Mouse (Mus musculus): ENCODE results near the gene Taf10. TPM values are rescaled to one million over a fixed set of nuclear protein-coding genes. Genes with fewer than 3 reads are reported as not detected.

Gene Taf10
- total RNA-seq, 2 experiments from 2014 or later = 110 to 111 TPM

DNA sequence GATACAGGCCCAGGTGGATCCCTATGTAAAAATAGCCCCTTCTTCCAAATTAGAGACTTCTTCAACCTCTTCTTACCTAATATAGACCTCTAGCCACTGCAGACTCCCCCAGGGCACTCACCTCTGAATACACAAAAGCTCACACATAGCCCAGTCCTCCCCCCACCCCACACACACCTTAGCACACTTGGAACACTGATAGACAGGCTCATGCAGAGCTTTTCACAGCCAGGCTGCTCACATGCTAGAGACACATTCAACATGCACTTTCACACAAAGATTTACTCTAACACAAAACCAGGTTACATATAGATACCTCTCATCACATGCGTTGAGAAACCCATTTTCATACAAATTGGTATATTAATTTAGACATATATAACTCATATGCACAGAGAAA lies 33.2 kb upstream of the Taf10 start:
- Histone ChIP-seq H3K4me3 (no peak overlapping the region), H3K27ac (no peak overlapping the region)
- DNase-seq (ENCODE audit: extremely low spot score in 1 of 2, low spot score in 2 of 2) = no peak
- TF ChIP-seq CTCF (IDR thresholded peaks at IDR 0.05) = no peak
- intact Hi-C loops (cut with DNase I) = no loop called here

GRCm38 (mm10) chr7:105776026-105776425 lies 31.9 kb upstream of the Taf10 start:
- H3K4me3 ChIP-seq = no peak overlapping the region
- DNase-seq (ENCODE audit: extremely low spot score in 1 of 2, low spot score in 2 of 2) = no peak
- H3K27ac ChIP-seq = no peak overlapping the region
- TF ChIP-seq CTCF (IDR thresholded peaks at IDR 0.05) = no peak
- intact Hi-C loops (cut with DNase I) = no loop called here

DNA sequence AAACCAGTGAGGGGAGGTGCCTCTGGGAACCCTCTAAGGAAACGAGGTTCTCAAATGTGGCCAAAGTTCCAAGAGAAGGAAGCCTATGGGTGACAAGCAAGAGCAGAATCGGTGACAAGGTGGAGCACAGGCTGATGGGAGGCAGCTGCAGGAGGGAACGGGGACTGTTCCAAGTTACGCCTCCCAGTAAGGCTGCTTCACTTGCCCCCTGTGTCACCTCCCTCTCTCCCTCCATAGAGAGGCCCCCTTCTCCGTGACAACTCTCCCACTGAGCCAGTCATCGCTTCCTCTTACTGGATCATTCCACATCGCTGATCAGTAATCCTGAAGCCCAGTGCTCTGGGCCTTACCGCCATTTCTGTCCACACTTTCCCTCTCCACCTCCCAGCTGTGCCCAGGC lies 30.5 kb upstream of the Taf10 start:
- Histone ChIP-seq H3K4me3 (no peak overlapping the region), H3K27ac (no peak overlapping the region)
- intact Hi-C loops (cut with DNase I) = no loop called here
- TF ChIP-seq CTCF (IDR thresholded peaks at IDR 0.05) = no peak
- DNase-seq (ENCODE audit: extremely low spot score in 1 of 2, low spot score in 2 of 2) = no peak

GRCm38 (mm10) chr7:105773041-105773440 lies 28.9 kb upstream of the Taf10 start:
- Histone ChIP-seq H3K4me3 (no peak overlapping the region), H3K27ac (no peak overlapping the region)
- intact Hi-C loops (cut with DNase I) = no loop called here
- no peak for TF ChIP-seq CTCF (IDR thresholded peaks at IDR 0.05)
- DNase-seq (ENCODE audit: extremely low spot score in 1 of 2, low spot score in 2 of 2) = no peak

GRCm38 (mm10) chr7:105772331-105772730 lies 28.2 kb upstream of the Taf10 start:
- no peak for DNase-seq (ENCODE audit: extremely low spot score in 1 of 2, low spot score in 2 of 2)
- intact Hi-C loops (cut with DNase I) = no loop called here
- Histone ChIP-seq H3K27ac (no peak overlapping the region), H3K4me3 (no peak overlapping the region)
- no peak for TF ChIP-seq CTCF (IDR thresholded peaks at IDR 0.05)

DNA sequence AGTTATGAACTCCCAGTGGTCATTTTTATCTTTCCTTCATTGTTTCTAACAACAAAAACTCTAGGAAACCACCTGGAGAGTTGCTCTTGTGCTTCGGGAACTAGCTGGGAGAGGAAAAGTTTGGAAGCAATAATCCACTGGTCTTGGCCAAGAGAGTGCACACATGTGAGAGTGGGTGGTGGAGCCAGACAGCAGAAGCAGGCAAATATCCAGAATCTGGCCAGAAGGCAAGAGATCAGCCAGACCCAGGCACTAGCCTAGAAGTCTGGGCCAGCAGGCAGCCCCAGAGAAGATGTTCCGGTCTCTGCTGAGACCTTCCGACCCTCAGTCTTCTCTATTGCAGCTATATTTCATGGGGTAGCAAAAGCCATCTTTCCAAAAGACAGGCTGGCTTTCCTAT lies 25.8 kb upstream of the Taf10 start:
- intact Hi-C loops (cut with DNase I) = no loop called here
- no peak for TF ChIP-seq CTCF (IDR thresholded peaks at IDR 0.05)

GRCm38 (mm10) chr7:105767729-105768165 lies 23.6 kb upstream of the Taf10 start:
- Histone ChIP-seq H3K4me3 (no peak overlapping the region), H3K27ac (no peak overlapping the region)
- intact Hi-C loops (cut with DNase I) = no loop called here
- DNase-seq (ENCODE audit: extremely low spot score in 1 of 2, low spot score in 2 of 2) = no peak
- TF ChIP-seq CTCF (IDR thresholded peaks at IDR 0.05) = no peak

More for the DNA sequence above, 25.8 kb upstream of the Taf10 start:
- Histone ChIP-seq H3K4me3 (no peak overlapping the region), H3K27ac (no peak overlapping the region)
- no peak for DNase-seq (ENCODE audit: extremely low spot score in 1 of 2, low spot score in 2 of 2)

GRCm38 (mm10) chr7:105764331-105764730 lies 20.2 kb upstream of the Taf10 start:
- no peak for TF ChIP-seq CTCF (IDR thresholded peaks at IDR 0.05)
- Histone ChIP-seq H3K4me3 (no peak overlapping the region), H3K27ac (no peak overlapping the region)
- DNase-seq (ENCODE audit: extremely low spot score in 1 of 2, low spot score in 2 of 2) = no peak
- intact Hi-C loops (cut with DNase I) = no loop called here

DNA sequence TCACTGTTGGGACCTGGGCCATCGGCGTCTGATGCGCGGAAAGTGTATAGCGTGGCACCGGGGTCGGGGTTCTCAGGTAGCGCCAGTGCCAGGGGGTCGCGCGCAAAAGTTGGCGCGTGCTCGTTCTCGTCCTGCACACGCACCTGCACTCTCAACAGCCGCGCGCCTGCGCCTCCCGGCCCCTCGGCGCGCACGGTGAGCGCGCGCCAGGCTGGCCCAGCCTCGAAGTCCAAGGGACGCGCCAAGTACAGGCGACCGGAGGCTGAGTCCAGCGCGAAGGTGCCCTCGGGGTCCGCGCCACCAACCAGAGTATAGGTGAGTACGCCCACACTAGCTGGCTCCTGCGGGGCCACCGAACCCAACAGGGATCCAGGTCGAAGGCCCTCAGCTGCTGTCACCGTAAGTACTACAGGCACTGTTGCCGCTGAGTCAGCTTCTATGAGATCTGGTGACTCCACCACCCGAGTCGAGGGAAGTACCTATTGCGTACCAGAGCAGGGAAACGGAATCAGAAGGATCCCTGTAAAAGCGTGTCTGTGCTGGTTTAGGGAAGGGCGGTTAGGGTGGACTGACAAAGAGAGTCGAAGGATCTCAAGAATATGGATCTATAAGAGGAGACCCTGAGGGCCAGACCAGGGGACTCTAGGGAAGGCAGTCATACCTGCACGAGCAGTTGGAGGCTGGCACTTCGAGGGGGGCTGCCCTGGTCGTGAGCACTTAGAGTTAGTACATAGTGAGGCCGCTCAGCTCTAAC lies 18.5 kb upstream of the Taf10 start:
- Histone ChIP-seq H3K4me3 (peak overlapping the region; percentile 39), H3K27ac (no peak overlapping the region)

DNA sequence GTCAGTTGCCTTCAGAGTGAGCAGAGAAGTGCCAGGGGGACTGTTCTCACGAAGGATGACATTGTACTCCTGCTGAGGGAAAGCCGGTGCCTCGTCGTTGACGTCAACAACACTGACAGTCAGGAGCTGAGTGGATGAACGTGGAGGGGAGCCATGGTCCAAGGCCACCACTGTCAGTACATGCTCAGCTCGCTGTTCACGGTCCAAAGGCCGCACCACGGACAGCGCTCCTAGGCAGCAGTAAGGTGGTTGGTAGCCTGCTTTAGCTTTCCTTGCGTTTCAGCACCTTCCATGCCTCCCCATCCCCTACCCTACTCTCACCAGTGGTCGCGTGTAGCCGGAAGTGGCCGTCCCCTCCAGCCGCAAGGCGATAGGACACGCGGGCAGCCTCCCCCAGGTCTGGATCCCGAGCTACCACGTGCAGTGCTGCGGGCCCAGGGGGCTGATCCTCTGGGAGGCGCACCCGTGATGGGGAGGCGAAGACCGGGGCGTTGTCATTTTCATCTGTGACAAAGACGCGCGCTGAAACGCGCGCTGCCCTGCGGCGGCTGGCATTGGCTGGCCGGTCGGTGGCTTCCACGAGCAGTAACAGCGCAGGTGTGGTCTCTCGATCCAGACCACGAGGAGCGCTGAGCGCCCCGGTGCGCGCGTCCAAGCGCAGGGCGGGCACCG lies 17.8 kb upstream of the Taf10 start:
- DNase-seq (ENCODE audit: extremely low spot score in 1 of 2, low spot score in 2 of 2) = no peak
- H3K27ac ChIP-seq = no peak overlapping the region
- TF ChIP-seq CTCF (IDR thresholded peaks at IDR 0.05) = no peak
- peak overlapping the region; percentile 39 for H3K4me3 ChIP-seq
- intact Hi-C loops (cut with DNase I) = no loop called here

More for the DNA sequence above, 18.5 kb upstream of the Taf10 start:
- intact Hi-C loops (cut with DNase I) = no loop called here
- no peak for TF ChIP-seq CTCF (IDR thresholded peaks at IDR 0.05)
- no peak for DNase-seq (ENCODE audit: extremely low spot score in 1 of 2, low spot score in 2 of 2)

- no peak overlapping the region for H3K27ac ChIP-seq
- TF ChIP-seq CTCF (IDR thresholded peaks at IDR 0.05) = no peak
- DNase-seq (ENCODE audit: extremely low spot score in 1 of 2, low spot score in 2 of 2) = no peak
- intact Hi-C loops (cut with DNase I) = loop anchor here (2.0 kb wide), 1 partner anchor 58 kb away; the partner anchor contains the start of gene Mrpl17
- H3K4me3 ChIP-seq = no peak overlapping the region
Observed at GRCm38 (mm10) chr7:105753281-105753680, 9.1 kb upstream of the Taf10 start.

DNA sequence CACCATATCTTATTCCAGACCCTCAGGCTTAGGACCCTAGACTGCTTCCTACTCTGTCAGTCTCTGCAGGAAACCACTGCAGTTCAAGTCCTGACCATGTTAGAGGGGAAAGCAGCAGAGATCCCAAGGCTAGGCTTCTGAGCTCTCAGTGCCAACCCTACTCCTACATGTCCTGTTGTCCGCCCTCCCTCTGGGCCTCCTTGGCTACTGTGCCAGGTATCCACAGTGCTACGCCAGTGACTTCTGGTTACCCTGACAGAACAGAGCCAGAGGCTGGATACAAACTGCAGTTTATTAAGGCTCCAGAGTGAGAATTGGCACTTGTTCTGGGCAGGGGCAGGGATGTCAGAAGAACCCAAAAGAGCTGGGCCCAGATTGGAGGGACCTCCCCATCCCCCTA lies 8.6 kb upstream of the Taf10 start:
- Histone ChIP-seq H3K4me3 (no peak overlapping the region), H3K27ac (peak overlapping the region; percentile 96)
- intact Hi-C loops (cut with DNase I) = loop anchor here (2.0 kb wide), 1 partner anchor 58 kb away; the partner anchor contains the start of gene Mrpl17
- TF ChIP-seq CTCF (IDR thresholded peaks at IDR 0.05) = no peak; the same call in 1 of the 2 replicates
- DNase-seq (ENCODE audit: extremely low spot score in 1 of 2, low spot score in 2 of 2) = no peak

Measured in left cerebral cortex, adult 2 months (tissue).